Mouse (Mus musculus): ENCODE data around the gene Vmn1r200.
"Not testable (repeated sequence)": the region's sequence is repeated elsewhere in the genome, so short reads cannot be mapped to it uniquely, and the experiment has no call there.

The Vmn1r200 gene

GRCm38 (mm10) chr13:22390073-22390472, at the start of gene Vmn1r200:
Gene Vmn1r200, plus strand, starts transcription at chr13:22390373.
- no peak for DNase-seq

- DNase-seq, result no peak
These were observed 40.1 kb upstream of the Vmn1r200 start, which contains the start of gene Vmn1r198 for GRCm38 (mm10) chr13:22350064-22350463. Gene Vmn1r198, plus strand, starts transcription at chr13:22350364.

DNA sequence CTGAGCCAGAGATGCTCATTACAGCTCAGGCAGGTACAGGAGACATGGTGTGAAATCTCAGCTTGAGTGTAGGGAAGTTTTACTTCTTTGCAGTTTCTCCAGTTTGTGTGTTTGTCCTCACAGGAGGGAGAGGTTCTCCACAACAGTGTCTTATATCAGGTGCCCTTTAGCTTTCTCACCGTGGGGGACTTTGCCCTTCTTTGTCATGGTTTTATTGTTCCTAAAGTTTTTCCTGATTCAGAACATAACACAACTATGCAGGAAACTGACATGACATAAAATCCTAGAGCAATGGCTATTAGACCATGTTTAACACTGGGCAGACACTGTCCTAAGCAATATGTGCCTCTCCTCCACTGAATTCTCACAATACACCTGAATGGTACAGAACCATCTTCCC, 39.4 kb upstream of the Vmn1r200 start:
- DNase-seq, result no peak

GRCm38 (mm10) chr13:22379518-22379917, 10.7 kb upstream of the Vmn1r200 start, which contains the start of gene Vmn1r199:
Gene Vmn1r199, plus strand, starts transcription at chr13:22379818.
- no peak for DNase-seq

GRCm38 (mm10) chr13:22381128-22381527, 9.0 kb upstream of the Vmn1r200 start:
- not testable (repeated sequence) for DNase-seq

DNA sequence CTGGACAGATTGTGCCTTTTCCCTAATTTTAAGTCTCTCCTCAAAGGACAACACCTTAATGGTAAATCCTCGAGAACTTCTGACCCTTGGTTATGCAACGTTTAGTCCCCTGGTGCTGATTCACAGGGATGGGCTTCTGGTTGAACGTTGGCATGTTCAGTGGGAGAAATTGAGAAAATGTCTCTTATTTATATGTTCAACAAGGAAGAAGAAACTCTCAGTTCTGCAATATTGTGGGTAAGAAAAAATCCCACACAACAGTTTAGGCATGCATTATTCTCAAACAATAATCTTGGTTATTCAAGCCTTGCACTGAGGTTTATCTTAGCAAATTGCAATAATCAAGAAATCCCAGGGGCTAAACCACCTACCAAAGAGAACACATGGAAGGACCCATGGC, 6.8 kb upstream of the Vmn1r200 start:
- no peak for DNase-seq

DNA sequence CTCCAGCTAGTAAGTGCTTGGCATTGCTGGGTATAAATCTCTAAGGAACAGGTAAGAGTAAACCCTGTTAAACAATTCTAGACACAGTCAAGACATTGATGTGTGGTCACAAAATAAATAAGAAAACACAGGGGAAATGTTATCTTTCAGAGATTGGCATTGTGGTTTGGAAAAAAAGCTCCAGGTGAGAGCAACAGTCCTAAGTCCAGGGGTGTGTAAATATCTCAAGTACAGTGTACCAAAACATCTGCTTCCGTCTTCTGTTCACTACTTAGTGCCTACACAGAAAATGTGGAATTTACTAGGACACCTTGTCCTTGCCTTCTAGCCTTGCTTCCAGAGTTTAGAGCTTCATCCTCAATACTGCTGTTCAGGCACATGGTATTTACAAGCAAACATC, 3.1 kb upstream of the Vmn1r200 start:
- DNase-seq, result no peak

DNA sequence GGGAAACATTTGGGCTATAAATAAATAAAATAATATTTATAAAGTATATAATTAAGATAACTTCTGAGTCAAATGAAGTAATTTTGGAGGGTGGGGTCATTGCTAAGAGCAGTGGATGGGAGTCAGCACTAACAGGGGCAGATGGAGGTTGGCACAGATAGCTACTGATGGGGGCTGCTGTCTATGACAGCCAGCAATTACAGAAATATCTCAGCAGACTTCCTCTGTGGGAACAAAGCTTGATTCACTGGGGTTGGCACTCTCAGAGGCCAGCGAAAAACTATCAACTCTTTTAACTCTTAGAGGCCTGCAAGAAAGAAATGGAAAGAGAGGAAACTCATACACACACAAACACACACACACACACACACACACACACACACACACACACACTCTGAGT, 12.8 kb downstream of the Vmn1r200 start:
- no peak for DNase-seq

Measured in spleen, adult 18-20 months (tissue).